Mouse (Mus musculus) ZHBTc4 (cell line): ENCODE measurements around the gene Dync1i1.
A peak's percentile ranks its signal among the peaks of the same experiment; 100 is the strongest.

Experiments used
- DNase-seq: peaks from one replicate; pipeline ENCODE4 v3.0.0-alpha.2; 2011; ENCODE audit warnings: low read depth, low spot score

The Dync1i1 gene

DNA sequence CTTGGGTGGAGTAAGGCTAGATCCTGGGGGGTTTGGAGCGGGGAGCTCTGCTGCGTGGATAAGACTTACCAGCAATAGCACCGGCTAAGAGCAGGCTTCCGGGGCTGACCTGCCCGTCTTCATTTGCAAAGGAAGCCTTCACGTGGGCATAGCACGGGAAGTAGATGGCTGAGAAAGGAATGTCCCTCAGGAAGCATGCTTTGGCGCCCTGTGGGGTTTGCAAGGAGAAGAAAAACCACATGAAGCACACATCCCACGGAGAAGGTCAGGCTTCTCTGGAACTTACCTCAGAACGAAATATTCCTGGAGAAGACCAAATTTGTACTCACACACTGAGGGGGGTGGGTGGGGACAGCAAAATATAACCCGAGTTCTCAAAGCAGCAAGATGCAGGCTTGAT, 327.3 kb downstream of the Dync1i1 start:
- peak; percentile 56 for DNase-seq

DNA sequence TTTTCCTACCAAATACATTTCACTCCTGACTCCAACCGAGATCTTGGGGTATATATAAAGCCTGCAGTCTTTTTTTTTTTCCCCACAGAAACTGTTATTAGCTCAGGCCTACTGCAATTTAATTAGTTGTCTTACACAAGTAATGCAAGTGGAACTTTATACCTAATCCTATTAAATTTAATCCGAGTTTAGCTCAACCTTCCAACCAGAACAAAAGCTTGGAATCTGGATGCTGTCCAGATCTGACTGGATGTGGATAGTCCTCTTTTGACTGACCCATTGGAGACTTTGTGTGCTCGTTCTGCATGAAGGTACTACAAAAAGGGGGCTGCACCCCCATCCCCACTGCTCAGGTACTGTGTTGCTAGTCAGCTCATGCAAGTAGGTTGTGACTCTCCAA, 328.5 kb downstream of the Dync1i1 start:
- DNase-seq = no peak

DNA sequence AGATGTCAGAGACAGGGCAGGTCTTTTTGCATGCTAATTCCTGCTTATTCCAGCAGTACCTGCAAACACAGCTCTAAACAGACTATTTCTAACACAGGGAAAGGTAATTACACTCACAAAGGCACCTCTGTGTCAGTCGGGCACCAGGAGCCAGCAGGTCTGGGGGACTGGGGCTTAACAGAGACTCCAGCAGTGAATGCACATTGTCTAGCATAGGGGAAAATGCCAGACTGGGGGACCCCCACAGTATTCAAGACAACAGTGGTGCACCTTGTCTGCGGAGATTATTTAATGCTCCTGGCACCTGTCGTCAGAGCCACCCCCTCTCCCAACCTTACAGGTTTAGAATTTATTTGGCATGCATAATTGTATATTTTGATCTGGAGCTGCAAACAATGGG, 333.1 kb downstream of the Dync1i1 start:
- no peak for DNase-seq

DNA sequence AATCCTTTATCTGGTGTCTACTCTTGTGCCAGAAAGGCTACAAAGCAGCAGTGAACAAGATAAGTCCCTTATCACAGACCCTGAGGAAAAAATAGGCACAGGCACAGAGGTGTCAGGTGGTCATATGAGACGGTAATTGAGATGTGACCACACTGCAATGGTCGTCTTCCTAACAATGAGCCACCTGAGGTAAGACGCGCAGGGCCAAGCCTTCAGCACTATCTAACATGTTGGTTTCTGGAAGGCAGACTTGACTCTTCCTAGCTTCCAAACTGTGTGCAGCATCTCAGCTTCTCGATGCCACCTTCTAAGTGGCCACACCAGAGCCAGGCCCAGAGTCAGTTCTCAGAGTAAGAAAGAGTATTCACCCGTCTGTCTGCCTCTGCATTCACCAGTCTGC, 341.8 kb downstream of the Dync1i1 start:
- no peak for DNase-seq

DNA sequence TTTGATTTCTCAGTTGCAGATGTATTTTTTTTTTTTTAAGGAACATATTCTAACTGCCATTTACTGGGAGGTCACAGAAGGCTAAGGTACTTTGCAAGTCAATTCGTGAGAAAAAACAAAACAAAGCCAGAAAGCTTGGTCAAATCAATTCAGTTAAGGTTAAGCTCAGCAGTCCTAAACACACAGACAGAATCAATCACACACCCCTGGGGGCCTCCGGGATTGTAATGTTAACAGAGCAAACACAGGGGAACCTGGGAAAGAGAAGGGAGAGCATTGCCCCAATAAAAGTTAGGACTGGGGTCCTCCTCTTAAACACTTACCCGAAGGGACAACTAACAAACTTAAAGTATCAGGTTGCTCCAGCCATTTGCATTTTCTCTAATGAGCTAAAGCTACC, 344.6 kb downstream of the Dync1i1 start:
- DNase-seq = peak; percentile 25

DNA sequence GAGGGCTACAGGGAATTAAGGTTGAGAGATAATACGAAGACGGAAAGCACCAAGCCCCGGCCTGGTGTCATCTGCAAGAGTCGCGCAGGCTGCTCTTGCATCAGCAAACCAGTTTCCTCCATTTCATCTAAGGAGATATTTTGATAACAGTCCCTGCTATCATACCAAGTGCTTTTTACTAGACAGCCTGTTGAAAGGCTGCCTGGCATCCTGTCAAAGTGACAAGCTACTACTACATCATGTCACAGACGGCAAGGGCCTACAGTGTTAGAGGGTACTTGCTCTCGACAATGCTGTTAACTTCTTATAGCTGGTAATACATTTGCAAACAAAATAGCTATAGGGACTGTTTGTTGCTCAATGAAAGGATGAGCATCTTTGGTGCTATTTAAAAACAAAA, 345.6 kb downstream of the Dync1i1 start:
- no peak for DNase-seq

DNA sequence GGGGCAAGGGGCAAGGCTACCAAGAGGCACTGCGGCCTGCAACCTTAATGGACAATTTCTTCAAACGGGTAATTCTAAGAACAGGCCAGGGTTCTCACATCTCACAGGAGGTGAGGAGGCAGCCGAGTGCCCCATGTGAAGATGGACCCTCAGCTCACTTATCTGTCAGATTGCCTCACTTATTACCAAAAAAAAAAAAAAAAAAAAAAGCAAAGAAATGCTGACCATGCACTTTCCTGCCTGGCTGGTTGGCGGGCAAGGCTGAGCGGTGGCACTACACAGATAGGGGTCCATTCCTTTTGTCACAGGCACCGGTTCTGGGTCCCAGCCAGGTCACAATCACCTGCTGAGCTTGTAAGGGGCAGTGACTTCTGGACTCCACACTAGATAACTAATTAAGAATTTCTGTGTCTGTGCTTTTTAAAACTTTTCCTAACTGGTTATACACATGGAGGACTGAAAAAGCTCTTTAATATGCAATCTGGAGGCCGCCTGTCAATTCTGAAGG, 350.6 kb downstream of the Dync1i1 start:
- DNase-seq = no peak

DNA sequence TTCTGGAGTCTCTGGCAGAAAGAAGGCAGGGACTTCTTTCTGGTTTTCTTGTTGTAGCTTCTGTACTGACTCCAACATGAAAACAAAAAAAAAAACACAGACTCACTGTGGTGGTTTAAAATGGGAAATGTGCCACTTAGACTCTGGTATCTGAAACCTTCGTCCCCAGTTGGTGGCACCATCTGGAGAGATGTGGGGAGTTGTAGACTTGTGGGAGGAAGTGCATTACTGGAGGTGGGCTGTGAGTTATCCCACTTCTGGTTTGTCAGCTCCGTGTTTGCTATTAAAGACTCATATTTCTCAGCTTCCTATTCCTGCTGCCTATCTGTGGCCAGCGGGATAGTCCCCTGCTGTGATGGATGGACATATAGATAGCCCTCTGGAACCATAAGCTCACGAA, 351.8 kb downstream of the Dync1i1 start:
- no peak for DNase-seq
